Mouse (Mus musculus) T-helper 2 cell (primary cell): ENCODE data around the gene Ccdc106.

Experiments
- in situ Hi-C: fragments of 300-600 bp; cut with MboI, MseI; formaldehyde crosslinking; loops from one replicate; pipeline ENCODE4 v1.15.1; 2025; ENCODE audit warnings: high pct_unique_total_duplicates

The Ccdc106 gene

GRCm38 (mm10) chr7:5015118-5016001 is 5.0 kb upstream of the Ccdc106 start, which contains the start of gene Gm44973:
Gene Gm44973 (plus strand): TSS chr7:5015496.
- in situ Hi-C loops = loop anchor here (5.0 kb wide), 1 partner anchor 37 kb away; the partner anchor contains the start of gene Zfp580

GRCm38 (mm10) chr7:5016057-5016456 is 4.3 kb upstream of the Ccdc106 start:
- in situ Hi-C loops = loop anchor here (5.0 kb wide), 1 partner anchor 36 kb away; the partner anchor contains the start of gene Zfp580

DNA sequence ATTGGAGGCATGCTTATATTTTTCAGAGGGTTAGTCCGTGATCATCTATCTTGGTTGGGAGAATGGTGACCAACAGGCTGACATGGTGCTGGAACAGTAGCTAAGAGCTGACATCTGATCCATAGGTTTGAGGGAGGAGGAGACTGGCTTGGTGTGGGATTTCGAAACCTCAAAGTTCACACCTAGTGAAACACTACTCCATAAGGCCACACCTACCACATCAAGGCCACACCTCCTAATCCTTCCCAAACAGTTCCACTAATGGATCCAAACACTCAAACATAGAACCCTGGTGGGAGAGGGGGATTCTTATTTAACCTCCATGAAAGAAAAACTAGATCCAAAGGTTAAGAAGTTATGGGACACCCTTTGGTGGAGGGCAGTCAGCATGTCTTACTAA is 3.4 kb upstream of the Ccdc106 start:
- in situ Hi-C loops = loop anchor here (5.0 kb wide), 1 partner anchor 35 kb away; the partner anchor contains the start of gene Zfp580

GRCm38 (mm10) chr7:5017352-5017751 is 3.0 kb upstream of the Ccdc106 start:
- in situ Hi-C loops = loop anchor here (5.0 kb wide), 1 partner anchor 35 kb away; the partner anchor contains the start of gene Zfp580

DNA sequence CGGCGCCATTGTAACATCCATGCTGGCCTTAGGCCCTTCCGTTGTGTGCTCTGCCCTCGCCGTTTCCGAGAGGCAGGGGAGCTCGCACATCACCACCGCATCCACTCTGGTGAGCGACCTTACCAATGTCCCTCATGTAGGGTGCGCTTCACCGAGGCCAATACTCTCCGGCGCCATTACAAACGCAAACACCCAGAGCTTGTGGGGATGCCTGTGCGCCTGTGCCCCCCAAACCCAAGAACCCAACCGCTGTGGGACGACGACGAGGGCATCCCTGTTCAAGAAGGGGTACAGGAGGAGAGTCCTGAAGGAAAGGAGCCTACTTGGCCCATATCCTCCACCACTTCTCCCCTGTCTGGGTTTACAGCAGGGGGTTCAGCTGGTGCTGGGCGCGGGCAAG is 2.4 kb upstream of the Ccdc106 start:
- in situ Hi-C loops = loop anchor here (5.0 kb wide), 1 partner anchor 34 kb away; the partner anchor contains the start of gene Zfp580

DNA sequence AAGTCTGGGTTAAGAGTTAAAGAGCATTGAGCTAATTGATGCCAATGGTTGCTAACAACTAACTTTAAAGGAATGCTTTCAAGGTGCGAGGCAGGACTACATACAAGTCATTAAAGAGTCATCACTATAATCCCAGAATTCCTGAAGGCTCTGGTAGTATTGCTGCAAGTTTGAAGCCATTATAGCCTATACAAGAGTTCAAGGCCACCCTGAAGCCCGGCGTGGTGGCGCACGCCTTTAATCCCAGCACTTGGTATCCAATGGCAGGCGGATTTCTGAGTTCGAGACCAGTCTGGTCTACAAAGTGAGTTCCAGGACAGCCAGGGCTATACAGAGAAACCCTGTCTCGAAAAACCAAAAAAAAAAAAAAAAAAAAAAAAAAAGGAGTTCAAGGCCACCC is 777 bp upstream of the Ccdc106 start:
- in situ Hi-C loops = loop anchor here (5.0 kb wide), 1 partner anchor 33 kb away; the partner anchor contains the start of gene Zfp580

DNA sequence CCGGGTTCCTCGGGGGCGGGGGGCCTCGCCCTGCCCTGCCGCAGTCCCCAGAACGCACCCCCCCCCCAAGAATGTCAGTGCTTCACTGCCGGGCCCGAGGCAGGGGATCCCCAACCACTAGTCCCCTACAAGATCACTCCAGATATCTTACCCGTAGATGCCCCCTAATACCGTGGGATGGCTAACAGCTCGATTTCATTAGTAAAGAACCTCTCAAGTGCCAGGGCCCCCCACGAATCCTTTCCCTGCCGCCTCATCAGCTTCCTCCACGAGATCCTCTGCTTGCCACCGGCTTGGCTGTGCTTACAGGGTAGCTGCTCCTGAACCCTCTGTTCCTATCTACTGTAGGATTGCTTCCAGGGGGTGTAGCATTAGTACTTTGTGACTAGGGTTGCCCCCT is 332 bp downstream of the Ccdc106 start:
- in situ Hi-C loops = no loop called here

- in situ Hi-C loops = no loop called here
Observed at GRCm38 (mm10) chr7:5021197-5021596, 844 bp downstream of the Ccdc106 start.

GRCm38 (mm10) chr7:5029543-5029942 is 9.2 kb downstream of the Ccdc106 start:
- in situ Hi-C loops = no loop called here

- in situ Hi-C loops = no loop called here
Observed at GRCm38 (mm10) chr7:5029946-5030345, 9.6 kb downstream of the Ccdc106 start.

DNA sequence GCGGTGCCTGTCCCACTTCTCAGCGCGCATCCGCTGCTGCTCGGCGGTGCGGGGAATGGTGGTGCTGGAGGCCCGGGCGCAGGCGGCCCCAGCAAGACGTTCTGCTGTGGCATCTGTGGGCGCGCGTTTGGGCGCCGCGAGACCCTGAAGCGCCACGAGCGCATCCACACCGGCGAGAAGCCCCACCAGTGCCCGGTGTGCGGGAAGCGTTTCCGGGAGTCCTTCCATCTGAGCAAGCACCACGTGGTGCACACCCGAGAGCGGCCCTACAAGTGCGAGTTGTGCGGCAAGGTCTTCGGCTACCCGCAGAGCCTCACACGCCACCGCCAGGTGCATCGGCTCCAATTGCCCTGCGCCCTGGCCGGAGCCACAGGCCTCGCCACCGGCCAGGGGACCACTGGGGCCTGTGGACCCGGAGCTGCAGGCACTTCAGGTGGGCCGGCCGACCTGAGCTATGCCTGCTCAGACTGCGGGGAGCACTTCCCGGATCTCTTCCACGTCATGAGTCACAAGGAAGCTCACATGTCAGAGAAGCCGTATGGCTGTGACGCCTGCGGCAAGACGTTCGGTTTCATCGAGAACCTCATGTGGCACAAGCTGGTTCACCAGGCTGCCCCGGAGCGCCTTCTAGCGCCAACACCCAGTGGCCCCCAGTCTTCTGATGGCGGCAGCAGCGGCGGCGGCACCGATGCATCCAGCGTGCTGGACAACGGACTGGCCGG is 10.4 kb downstream of the Ccdc106 start:
- in situ Hi-C loops = no loop called here

- in situ Hi-C loops = no loop called here
Observed at GRCm38 (mm10) chr7:5031496-5031895, 11.1 kb downstream of the Ccdc106 start.

GRCm38 (mm10) chr7:5033818-5034217 is 13.5 kb downstream of the Ccdc106 start, which contains the start of gene 4632433K11Rik:
Gene 4632433K11Rik (plus strand): TSS chr7:5034118.
- in situ Hi-C loops = no loop called here

DNA sequence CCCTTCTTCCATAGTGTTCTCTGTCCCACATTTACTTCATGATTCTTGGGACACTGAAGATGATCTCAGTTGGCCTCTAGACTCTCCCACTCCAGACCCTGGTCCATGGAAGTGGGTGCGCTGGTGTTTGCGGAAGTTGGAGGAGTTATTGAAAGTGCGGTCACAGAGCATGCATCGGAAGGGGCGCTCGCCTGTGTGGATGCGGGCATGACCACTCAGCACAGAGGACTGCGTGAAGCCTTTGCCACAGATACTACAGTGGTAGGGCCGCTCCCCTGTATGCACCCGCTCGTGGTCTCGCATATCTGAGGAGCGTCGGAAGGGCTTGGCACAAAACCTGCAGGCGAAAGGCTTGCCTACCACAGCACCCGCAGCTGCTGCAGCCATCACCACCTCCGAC is 15.3 kb downstream of the Ccdc106 start:
- in situ Hi-C loops = no loop called here

- in situ Hi-C loops = no loop called here
Observed at GRCm38 (mm10) chr7:5036136-5036535, 15.8 kb downstream of the Ccdc106 start.

- in situ Hi-C loops = no loop called here
Observed at GRCm38 (mm10) chr7:5037026-5037425, 16.7 kb downstream of the Ccdc106 start.

DNA sequence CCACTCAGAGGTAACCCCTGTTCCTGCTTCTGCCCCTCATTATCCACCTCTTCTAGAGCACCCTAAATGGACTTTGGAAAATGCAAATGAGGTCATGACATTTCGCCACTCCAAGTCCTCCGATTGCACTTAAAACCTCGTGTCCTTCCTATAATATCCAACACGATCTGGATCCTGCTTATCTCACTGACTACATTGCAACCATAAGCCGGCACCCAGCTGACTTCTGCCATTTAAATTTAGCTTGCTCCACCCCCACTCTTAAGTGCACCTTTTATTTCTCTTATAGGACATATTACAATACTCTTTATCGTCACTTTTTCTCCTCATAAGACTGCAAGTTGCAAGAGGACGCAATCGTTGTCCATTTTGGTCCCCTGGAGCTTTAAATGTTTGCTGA is 17.1 kb downstream of the Ccdc106 start:
- in situ Hi-C loops = no loop called here

DNA sequence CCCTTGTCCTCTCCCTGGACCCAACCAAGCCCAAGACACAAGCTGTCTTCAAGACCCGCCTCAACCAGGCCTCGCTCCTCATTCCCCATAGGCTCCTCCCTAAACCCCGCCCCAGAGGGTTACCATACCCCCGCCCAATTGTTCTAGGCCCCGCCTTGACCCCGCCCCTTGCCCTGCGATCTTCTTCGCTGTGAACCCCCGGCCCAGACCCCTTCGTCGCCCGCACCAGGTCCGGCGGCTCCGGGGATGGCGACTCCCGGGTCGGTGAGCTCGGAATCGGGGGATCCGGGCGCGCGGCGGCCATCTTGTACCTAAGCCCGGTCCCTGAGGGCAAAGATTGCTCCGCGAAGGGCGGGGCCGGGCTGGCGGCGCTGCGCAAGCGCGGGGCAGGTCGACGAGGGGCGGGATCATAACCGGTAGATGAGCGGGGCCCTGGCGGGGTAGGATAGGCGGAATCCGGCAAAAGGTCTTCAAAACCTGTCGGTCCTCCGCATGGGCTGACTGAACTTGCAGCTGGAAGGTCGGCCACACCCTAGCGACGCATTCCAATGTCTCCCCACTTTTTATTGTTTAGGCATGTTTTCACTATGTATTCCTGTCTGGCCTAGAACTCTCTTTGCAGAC is 17.9 kb downstream of the Ccdc106 start, which contains the start of gene Zfp784:
Gene Zfp784 (minus strand): TSS at position 338 of the 624 bp plus-strand sequence.
- in situ Hi-C loops = no loop called here

GRCm38 (mm10) chr7:5038940-5039339 is 18.6 kb downstream of the Ccdc106 start:
- in situ Hi-C loops = no loop called here

GRCm38 (mm10) chr7:5044981-5045380 is 24.6 kb downstream of the Ccdc106 start:
- in situ Hi-C loops = no loop called here

GRCm38 (mm10) chr7:5046112-5046511 is 25.8 kb downstream of the Ccdc106 start:
- in situ Hi-C loops = no loop called here

DNA sequence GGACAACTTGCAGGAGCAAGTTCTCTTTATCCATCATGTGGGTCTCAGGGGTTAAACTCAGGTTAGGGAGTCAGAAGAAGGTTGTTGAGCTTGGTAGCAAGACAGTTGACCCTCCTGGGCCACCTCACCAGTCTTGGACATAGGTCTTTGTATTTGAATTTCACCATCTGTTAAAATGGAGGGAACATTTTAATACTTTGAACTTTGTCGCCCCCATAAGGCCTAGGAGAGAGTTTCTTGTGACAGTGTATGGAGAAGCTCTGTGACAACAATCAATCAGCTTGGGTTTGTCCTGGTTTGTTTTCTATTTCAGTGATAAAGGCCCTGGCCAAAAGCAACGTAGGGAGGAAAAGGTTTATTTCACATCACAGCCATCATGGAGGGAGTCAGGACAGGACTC is 27.0 kb downstream of the Ccdc106 start:
- in situ Hi-C loops = no loop called here
